Mouse (Mus musculus) cerebellum, adult 2 months (tissue): ENCODE results near the gene Draxin. TPM values are rescaled to one million over a fixed set of nuclear protein-coding genes. Genes with fewer than 3 reads are reported as not detected.

Experiments used
- DNase-seq, 2 experiments: peaks; one replicate each; pipeline ENCODE4 v3.0.0; 2021
- H3K27ac ChIP-seq: fragments of 200-500 bp; 2 replicates; pipeline ENCODE4 v1.5.1; 2012; ENCODE audit warnings: low read length, control low read depth, inconsistent platforms; ENCODE audit not compliant: insufficient read depth
- H3K27me3 ChIP-seq: fragments of 200-500 bp; 2 replicates; pipeline ENCODE4 v1.6.1; 2012; ENCODE audit warnings: inconsistent platforms, mild to moderate bottlenecking, low read length, moderate library complexity; ENCODE audit not compliant: control insufficient read depth, insufficient read depth
- H3K4me1 ChIP-seq: fragments of 200-500 bp; 2 replicates; pipeline ENCODE4 v1.6.1; 2011; ENCODE audit warnings: low read length; ENCODE audit not compliant: control insufficient read depth, insufficient read depth
- H3K4me3 ChIP-seq: fragments of 200-500 bp; replicated peaks from 2 replicates; pipeline ENCODE3; 2011; ENCODE audit warnings: mild to moderate bottlenecking, low read depth, low read length, control low read depth; ENCODE audit not compliant: insufficient read depth
- CTCF ChIP-seq: fragments of 200-500 bp; IDR thresholded peaks from 2 replicates; pipeline ENCODE4 v1.5.1; 2011; ENCODE audit warnings: low read depth, mild to moderate bottlenecking, control low read depth, low read length, moderate library complexity, borderline replicate concordance; ENCODE audit not compliant: insufficient read depth
- POLR2A ChIP-seq: fragments of 200-500 bp; IDR thresholded peaks from 2 replicates; pipeline ENCODE4 v1.6.1; 2011; ENCODE audit warnings: low read length, control low read depth, borderline replicate concordance; ENCODE audit not compliant: insufficient read depth
- WGBS: fragments of 180-500 bp; shearing (Covaris S2); methylation state at CpG from one replicate; pipeline ENCODE4 v1.1.7; 2018; 5-methylcytosine and 5-hydroxymethylcytosine counted together
- polyA plus RNA-seq: library from polyadenylated mRNA; depleted of rRNA; stranded (reverse); fragments of >200 nt; gene quantifications from 2 replicates; pipeline ENCODE4 v1.2.3, GENCODE M21; 2012

The Draxin gene
- polyA plus RNA-seq, 1 experiment: 0.33 TPM

GRCm38 (mm10) chr4:148134988-148135387 lies 4.5 kb upstream of the Draxin start:
- WGBS: 73% methylated on average over 8 of the region's 8 CpGs
- H3K4me3 ChIP-seq: no peak overlapping the region
- no peak for DNase-seq
- TF ChIP-seq POLR2A (no peak), CTCF (no peak)
- no peak overlapping the region for H3K27ac ChIP-seq
- H3K27me3 ChIP-seq: no peaks in the 10 kb centered on the region
- no peaks in the 10 kb centered on the region; the same call in 1 of the 2 replicates for H3K4me1 ChIP-seq

GRCm38 (mm10) chr4:148131497-148132081 lies 1.1 kb upstream of the Draxin start:
- Histone ChIP-seq H3K4me1 (no peaks in the 10 kb centered on the region; the same call in 1 of the 2 replicates), H3K27ac (no peak overlapping the region), H3K27me3 (no peaks in the 10 kb centered on the region), H3K4me3 (no peak overlapping the region)
- WGBS: 7% methylated on average over 21 of the region's 21 CpGs
- TF ChIP-seq POLR2A: no peak
- TF ChIP-seq CTCF: no peak
- DNase-seq: no peak

- H3K27me3 ChIP-seq: no peaks in the 10 kb centered on the region
- H3K4me1 ChIP-seq: no peaks in the 10 kb centered on the region; the same call in 1 of the 2 replicates
- peak within 1 kb of the TSS; percentile 29 for H3K4me3 ChIP-seq
- WGBS: 9% methylated on average over 18 of the region's 18 CpGs
- no peak within 1 kb of the TSS for H3K27ac ChIP-seq
- DNase-seq: no peak
- TF ChIP-seq CTCF (no peak), POLR2A (no peak)
Measured at GRCm38 (mm10) chr4:148130133-148130532, 365 bp downstream of the Draxin start, which contains the start of gene Mad2l2. TSS of gene Mad2l2 (plus strand) at chr4:148130384.

DNA sequence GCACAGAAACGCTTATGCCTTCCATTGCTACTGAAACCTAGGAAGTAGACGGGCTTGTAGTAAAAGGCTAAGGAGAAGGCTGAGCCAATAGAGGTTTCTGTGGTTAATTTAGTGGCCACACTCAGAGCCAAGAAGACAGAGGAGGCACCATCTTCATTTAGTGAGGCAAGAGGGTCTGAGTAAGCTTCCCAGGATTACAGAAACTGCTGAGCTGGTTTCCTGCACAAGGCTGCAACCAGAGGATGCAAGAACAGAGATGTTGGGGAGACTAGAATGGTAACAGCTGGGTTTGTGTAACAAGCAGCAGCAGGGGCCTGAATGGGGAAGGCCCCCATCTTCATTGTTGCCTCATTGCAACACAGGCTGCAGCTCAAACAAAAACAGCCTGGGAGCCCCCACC lies 1.8 kb downstream of the Draxin start:
- Histone ChIP-seq H3K27me3 (no peaks in the 10 kb centered on the region), H3K4me1 (no peaks in the 10 kb centered on the region; the same call in 1 of the 2 replicates), H3K4me3 (no peak overlapping the region), H3K27ac (no peak overlapping the region)
- TF ChIP-seq CTCF: no peak
- TF ChIP-seq POLR2A: no peak
- no peak for DNase-seq
- 71% methylated on average over 2 of the region's 2 CpGs for WGBS

DNA sequence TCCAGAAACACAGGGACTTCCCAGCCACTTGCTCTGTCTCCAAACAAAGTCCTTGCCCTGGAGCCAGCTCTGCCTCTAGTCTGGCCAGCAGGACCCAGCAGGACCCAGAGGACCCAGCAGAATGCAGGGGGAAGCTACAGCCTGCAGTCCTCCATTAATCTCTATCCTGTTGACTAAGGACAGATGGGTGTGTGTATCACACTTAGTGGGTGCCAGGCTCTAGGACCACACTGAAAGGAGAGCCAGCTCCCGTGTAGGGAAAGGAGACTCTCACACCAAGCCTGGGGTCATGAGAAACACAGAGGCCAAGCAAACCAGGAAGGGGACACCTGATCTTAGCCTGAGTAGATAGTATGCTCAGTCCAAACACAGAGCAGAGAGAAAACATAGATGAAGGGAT lies 2.3 kb downstream of the Draxin start:
- Histone ChIP-seq H3K27ac (no peak overlapping the region), H3K4me1 (no peaks in the 10 kb centered on the region; the same call in 1 of the 2 replicates), H3K4me3 (no peak overlapping the region), H3K27me3 (no peaks in the 10 kb centered on the region)
- TF ChIP-seq CTCF (no peak), POLR2A (no peak)
- no peak for DNase-seq
- 41% methylated on average over 1 of the region's 1 CpGs for WGBS

- H3K4me1 ChIP-seq: peaks cover 12% of the 10 kb centered on the region
- no peaks in the 10 kb centered on the region for H3K27me3 ChIP-seq
- WGBS: 92% methylated on average over 3 of the region's 3 CpGs
- no peak for TF ChIP-seq POLR2A
- no peak for TF ChIP-seq CTCF
- H3K4me3 ChIP-seq: no peak overlapping the region
- no peak for DNase-seq
- no peak overlapping the region for H3K27ac ChIP-seq
Measured at GRCm38 (mm10) chr4:148122694-148123066, 7.8 kb downstream of the Draxin start.

DNA sequence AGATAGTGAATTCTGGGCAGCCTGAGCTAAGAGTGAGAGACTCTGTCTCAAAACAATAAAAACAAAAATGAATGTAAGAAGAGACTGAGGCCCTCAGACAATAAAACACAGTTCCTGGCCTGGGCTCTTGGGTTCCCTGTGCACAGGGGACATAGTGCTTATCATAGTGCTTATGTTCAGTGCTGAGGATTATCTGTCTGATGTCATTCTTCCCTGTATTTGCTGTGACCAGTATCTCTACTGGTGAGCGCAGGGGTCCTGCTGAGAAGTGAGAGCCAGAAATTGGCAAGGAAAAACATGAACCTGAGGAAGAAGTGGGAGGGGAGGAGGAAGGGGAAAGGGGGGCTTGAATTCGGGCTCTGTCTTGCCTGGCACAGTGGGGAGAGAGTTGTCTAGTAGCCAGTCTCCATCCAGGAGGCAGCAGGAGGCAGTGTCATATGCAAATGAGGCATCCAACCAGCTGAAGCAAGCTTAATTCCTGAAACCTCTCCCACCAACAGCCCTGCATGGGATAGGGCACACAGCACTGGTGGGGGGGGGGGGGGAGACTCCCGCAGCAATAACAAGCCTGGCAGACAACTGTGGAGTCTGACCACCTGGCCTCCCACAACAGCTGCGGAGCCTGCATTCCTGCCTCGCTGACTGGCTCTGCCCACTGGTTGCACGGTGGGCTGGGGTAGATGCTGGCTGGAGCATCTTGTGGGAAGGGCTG lies 8.4 kb downstream of the Draxin start:
- no peak overlapping the region for H3K4me3 ChIP-seq
- 22% methylated on average over 6 of the region's 6 CpGs for whole genome bisulfite sequencing
- DNase-seq: no peak
- H3K4me1 ChIP-seq: peaks cover 12% of the 10 kb centered on the region
- H3K27ac ChIP-seq: no peak overlapping the region
- no peaks in the 10 kb centered on the region for H3K27me3 ChIP-seq
- TF ChIP-seq CTCF (no peak), POLR2A (no peak)

DNA sequence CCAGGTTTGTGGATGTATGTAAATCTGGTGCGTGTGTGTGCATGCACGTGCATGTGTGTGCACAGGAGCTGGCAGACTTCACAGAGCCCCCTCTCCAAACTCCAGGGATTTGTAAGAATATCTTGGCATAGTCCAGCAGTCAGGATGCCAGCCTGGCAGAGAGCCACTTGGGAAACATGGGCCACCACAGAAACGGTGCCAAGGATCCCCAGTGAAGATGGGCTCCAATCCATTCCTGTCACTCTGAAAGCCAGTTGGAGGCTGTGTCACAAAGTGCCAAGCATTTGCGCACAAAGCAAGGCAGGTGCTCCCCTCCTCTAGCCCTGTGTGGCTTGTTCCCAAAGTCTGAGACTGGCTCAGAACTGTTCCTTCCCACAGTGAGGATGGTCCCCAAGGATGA lies 9.1 kb downstream of the Draxin start:
- peaks cover 12% of the 10 kb centered on the region for H3K4me1 ChIP-seq
- no peaks in the 10 kb centered on the region for H3K27me3 ChIP-seq
- 17% methylated on average over 4 of the region's 4 CpGs for WGBS
- TF ChIP-seq CTCF: no peak
- no peak for TF ChIP-seq POLR2A
- no peak overlapping the region for H3K27ac ChIP-seq
- DNase-seq: peak; percentile 56 to 72
- no peak overlapping the region for H3K4me3 ChIP-seq
